In the genomic region with DNA sequence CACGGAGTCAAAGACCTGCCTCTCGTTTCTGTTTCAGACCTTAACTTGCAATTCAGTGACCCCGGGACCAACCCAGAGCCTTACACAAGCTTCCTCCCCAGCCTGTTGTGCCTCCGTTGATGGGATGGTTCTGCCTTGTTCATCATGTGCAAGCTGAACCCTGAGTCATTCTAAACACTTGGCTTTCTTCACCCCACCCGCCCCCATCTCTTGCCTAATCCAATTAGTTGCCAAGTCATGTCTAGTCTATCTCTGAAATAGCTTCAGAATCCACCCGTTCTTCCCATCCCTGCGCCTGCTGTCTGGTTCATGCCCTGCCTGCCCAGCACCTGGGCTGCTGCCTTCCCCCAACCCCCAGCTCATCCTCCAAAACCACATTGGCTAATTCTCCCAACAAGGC, we compare ENCODE assay signal across 10 mouse cellular contexts. TPM values are rescaled to one million over a fixed set of nuclear protein-coding genes. Genes with fewer than 3 reads are reported as not detected.
DNase-seq lines count a peak whose midpoint lies in the region; ATAC-seq and TF ChIP-seq lines count a peak whose summit lies in the region.
"Had no signal": no experiment of that assay in that cellular context is flagged by ENCODE, and none has a peak within 500 bp of the region (broad histone marks: within the 10 kb centered on the region; RNA-seq: fewer than 3 reads in every experiment).

No protein-coding gene starts in this region.

- no peak for TF ChIP-seq EP300 in liver, embryonic 14.5 days (IDR thresholded peaks at IDR 0.05; ENCODE audit: low read depth)

- no peak overlapping the region for H3K4me3 ChIP-seq in gastrocnemius, adult 2 months
- no peak overlapping the region for H3K4me3 ChIP-seq in liver, embryonic 14.5 days (ENCODE audit: insufficient read depth in 1 of 2, low read depth in 2 of 2, low read length in 2 of 2)
- H3K4me3 ChIP-seq in kidney, embryonic 15.5 days (replicated peaks), result no peak overlapping the region
- H3K4me3 ChIP-seq in midbrain, embryonic 10.5 days, result no peak overlapping the region
- H3K4me3 ChIP-seq: limb, embryonic 12.5 days had no signal

- no peaks in the 10 kb centered on the region for H3K27me3 ChIP-seq in liver, embryonic 14.5 days (ENCODE audit: control insufficient read depth, insufficient read depth, low read length)
- H3K27me3 ChIP-seq in kidney, embryonic 15.5 days, result no peaks in the 10 kb centered on the region
- no peaks in the 10 kb centered on the region for H3K27me3 ChIP-seq in midbrain, embryonic 10.5 days (ENCODE audit: low read depth, poor library complexity, severe bottlenecking)
- H3K27me3 ChIP-seq: limb, embryonic 12.5 days had no signal

- H3K27ac ChIP-seq in gastrocnemius, adult 2 months, result peak overlapping the region; percentile 67
- H3K27ac ChIP-seq in liver, embryonic 14.5 days, result peak overlapping the region; percentile 12; the same call in 1 of the 2 replicates
- H3K27ac ChIP-seq in kidney, embryonic 15.5 days, result no peak overlapping the region
- no peak overlapping the region for H3K27ac ChIP-seq in midbrain, embryonic 10.5 days (replicated peaks)
- H3K27ac ChIP-seq: limb, embryonic 12.5 days had no signal

- ATAC-seq in liver, embryonic 14.5 days (ENCODE audit: insufficient read depth), result peak; percentile 29; the same call in 1 of the 2 replicates
- no peak for ATAC-seq in kidney, embryonic 15.5 days (replicated peaks; ENCODE audit: low FRiP score)

- intact Hi-C loops in gastrocnemius, adult 2 months (cut with DNase I), result no loop called here

- no peak overlapping the region for H3K4me2 ChIP-seq in liver, embryonic 14.5 days (ENCODE audit: low read depth)
- H3K4me2 ChIP-seq in kidney, embryonic 15.5 days, result no peak overlapping the region
- H3K4me2 ChIP-seq: limb, embryonic 12.5 days had no signal

- WGBS in liver, embryonic 14.5 days (ENCODE audit: insufficient replicate concordance), result 58% methylated on average over 7 of the region's 7 CpGs
- 73% methylated on average over 7 of the region's 7 CpGs for WGBS in kidney, embryonic 15.5 days
- WGBS in midbrain, embryonic 10.5 days, result 86% methylated on average over 7 of the region's 7 CpGs

- H3K9me3 ChIP-seq in liver, embryonic 14.5 days (ENCODE audit: control insufficient read depth, low read length), result no peaks in the 10 kb centered on the region
- H3K9me3 ChIP-seq in kidney, embryonic 15.5 days (replicated peaks), result no peaks in the 10 kb centered on the region
- H3K9me3 ChIP-seq in midbrain, embryonic 10.5 days (replicated peaks), result no peaks in the 10 kb centered on the region
- H3K9me3 ChIP-seq: limb, embryonic 12.5 days had no signal

- TF ChIP-seq CTCF in gastrocnemius, adult 2 months (IDR thresholded peaks at IDR 0.05), result no peak
- TF ChIP-seq CTCF in liver, embryonic 14.5 days (IDR thresholded peaks at IDR 0.05; ENCODE audit: low read depth), result no peak

- H3K36me3 ChIP-seq in liver, embryonic 14.5 days (replicated peaks; ENCODE audit: control insufficient read depth, insufficient read depth, low read depth), result no peaks in the 10 kb centered on the region
- peaks cover 22% of the 10 kb centered on the region for H3K36me3 ChIP-seq in kidney, embryonic 15.5 days
- H3K36me3 ChIP-seq in midbrain, embryonic 10.5 days, result peaks cover 2% of the 10 kb centered on the region; the same call in 1 of the 2 replicates

- DNase-seq in gastrocnemius, adult 2 months, result peak; percentile 64
- DNase-seq in gastrocnemius, postnatal 4 days (ENCODE audit: low spot score in 2 of 2), result no peak
- peak; percentile 88 for DNase-seq in 3T3-L1 (ENCODE audit: low read depth, low spot score)
- DNase-seq in brain, adult 2 months (ENCODE audit: low read depth, low spot score), result peak; percentile 71
- DNase-seq in liver, embryonic 14.5 days (ENCODE audit: low read depth in 3 of 3, low spot score in 3 of 3), result peak in 1 of 3 experiments; percentile 36
- DNase-seq in c-Kit-positive CD71-positive TER-119-positive erythroid progenitor cells, embryonic 14.5 days (ENCODE audit: low spot score), result no peak
- DNase-seq in midbrain, embryonic 10.5 days (ENCODE audit: low spot score), result no peak

- H3K4me1 ChIP-seq in liver, embryonic 14.5 days (replicated peaks; ENCODE audit: control insufficient read depth in 2 of 2, insufficient read depth in 2 of 2, low read length in 1 of 2), result peaks cover 13 to 28% of the 10 kb centered on the region in 2 experiments
- peaks cover 20% of the 10 kb centered on the region for H3K4me1 ChIP-seq in kidney, embryonic 15.5 days
- peaks cover 15% of the 10 kb centered on the region for H3K4me1 ChIP-seq in midbrain, embryonic 10.5 days

- H3K9ac ChIP-seq in liver, embryonic 14.5 days (replicated peaks), result no peak overlapping the region
- no peak overlapping the region for H3K9ac ChIP-seq in kidney, embryonic 15.5 days
- H3K9ac ChIP-seq: limb, embryonic 12.5 days had no signal

RNA-seq across cellular contexts. Expression of gene Pef1, which starts 9.9 kb away (rescaled TPM):
- total RNA-seq in gastrocnemius, adult 2 months (2021), result 10 to 100 TPM; 37.3 to 37.5 TPM
- total RNA-seq in gastrocnemius, postnatal 4 days (2021), result 10 to 100 TPM; 35.4 to 37.7 TPM
- 24.9 and 31.4 TPM in 2 replicates for polyA plus RNA-seq in liver, embryonic 14.5 days (2012; rRNA removed)
- polyA plus RNA-seq in liver, embryonic 14.5 days (2014; fragmentation: Nextera tagmentation; extraction: Ambion mirVana), result 38.9 and 41.3 TPM in 2 replicates
- 68.9 and 75.1 TPM in 2 replicates for polyA plus RNA-seq in kidney, embryonic 15.5 days (2015; fragmentation: Nextera tagmentation; extraction: Ambion mirVana)
- 74.0 and 76.9 TPM in 2 replicates for polyA plus RNA-seq in midbrain, embryonic 10.5 days (2016; fragmentation: Nextera tagmentation; extraction: Ambion mirVana)

RNA-seq across cellular contexts. Expression of gene Hcrtr1, which starts 26.9 kb away (rescaled TPM):
- total RNA-seq in gastrocnemius, adult 2 months (2021), result not detected
- total RNA-seq in gastrocnemius, postnatal 4 days (2021), result not detected
- polyA plus RNA-seq in liver, embryonic 14.5 days (2012; rRNA removed), result 0.04 TPM in 1 of 2 replicates, not detected in the other
- not detected in 2 replicates for polyA plus RNA-seq in liver, embryonic 14.5 days (2014; fragmentation: Nextera tagmentation; extraction: Ambion mirVana)
- polyA plus RNA-seq in kidney, embryonic 15.5 days (2015; fragmentation: Nextera tagmentation; extraction: Ambion mirVana), result 0.17 and 0.62 TPM in 2 replicates
- polyA plus RNA-seq in midbrain, embryonic 10.5 days (2016; fragmentation: Nextera tagmentation; extraction: Ambion mirVana), result 0.23 and 0.31 TPM in 2 replicates
- polyA plus RNA-seq: heart, postnatal 0 days; limb, embryonic 12.5 days had no signal

Comparison
In these comparisons a context has a peak if more than half of its experiments do, and no peak if none do; other contexts are left out.
1. DNase-seq: peak in gastrocnemius, adult 2 months (single experiment), 3T3-L1 (single experiment) and brain, adult 2 months (single experiment); none in gastrocnemius, postnatal 4 days (0 of 2), c-Kit-positive CD71-positive TER-119-positive erythroid progenitor cells, embryonic 14.5 days (single experiment) and midbrain, embryonic 10.5 days (single experiment).
2. H3K27ac ChIP-seq: peak in gastrocnemius, adult 2 months (single experiment) and liver, embryonic 14.5 days (single experiment); none in kidney, embryonic 15.5 days (single experiment) and midbrain, embryonic 10.5 days (single experiment).